Mouse (Mus musculus) olfactory bulb, adult 2 months (tissue): ENCODE data around the gene Cenps.

Experiments
- CTCF ChIP-seq: fragments of 200-500 bp; IDR thresholded peaks from 2 replicates; pipeline ENCODE4 v1.5.1; 2012; ENCODE audit warnings: low read depth, mild to moderate bottlenecking, low read length, moderate library complexity; ENCODE audit not compliant: insufficient read depth
- POLR2A ChIP-seq: fragments of 200-500 bp; IDR thresholded peaks from 2 replicates; pipeline ENCODE4 v1.6.1; 2012; ENCODE audit warnings: mild to moderate bottlenecking, low read depth, low read length, moderate library complexity; ENCODE audit not compliant: insufficient read depth

DNA sequence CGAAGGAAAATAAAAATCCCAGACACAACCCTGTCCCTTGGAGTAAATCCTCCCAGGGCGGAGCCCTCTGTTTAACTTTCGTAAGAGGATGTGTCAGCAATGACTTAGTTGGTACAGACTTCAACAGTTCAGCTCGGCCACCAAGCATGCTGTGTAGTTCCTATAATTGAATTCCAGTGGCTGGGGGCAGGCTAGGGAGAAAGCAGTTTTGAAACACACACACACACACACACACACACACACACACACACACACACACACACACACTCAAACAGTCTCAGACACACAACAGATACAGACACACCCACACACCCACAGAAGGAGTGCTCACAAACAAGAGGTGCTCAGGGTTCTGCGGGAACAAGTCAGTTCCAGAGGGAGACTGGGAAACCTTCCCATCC lies 34.2 kb upstream of the Cenps start:
- TF ChIP-seq POLR2A = no peak
- no peak for TF ChIP-seq CTCF
